Mouse (Mus musculus): ENCODE data around the gene Olfr807. TPM values are rescaled to one million over a fixed set of nuclear protein-coding genes. Genes with fewer than 3 reads are reported as not detected.

The Olfr807 gene
- polyA plus RNA-seq, 1 experiment from 2014 or later = not detected

Small RNA genes within 50 kb of the gene (microRNA-seq; reads per million reads assigned to microRNA genes)
- gene Gm24485 = not detected

Other genes with a start within 250 kb of the Olfr807 start
- not detected in 2 replicates for gene Olfr791, start 236.0 kb downstream of the Olfr807 start, polyA plus RNA-seq (2014; fragmentation: Nextera tagmentation; extraction: Ambion mirVana)
- gene Olfr792, start 218.6 kb downstream of the Olfr807 start, polyA plus RNA-seq (2014; fragmentation: Nextera tagmentation; extraction: Ambion mirVana) = not detected in 2 replicates
- gene Olfr794, start 190.1 kb downstream of the Olfr807 start, polyA plus RNA-seq (2014; fragmentation: Nextera tagmentation; extraction: Ambion mirVana) = not detected in 2 replicates
- not detected in 2 replicates for gene Olfr796, start 145.2 kb downstream of the Olfr807 start, polyA plus RNA-seq (2014; fragmentation: Nextera tagmentation; extraction: Ambion mirVana)
- not detected in 2 replicates for gene Olfr798, start 129.9 kb downstream of the Olfr807 start, polyA plus RNA-seq (2014; fragmentation: Nextera tagmentation; extraction: Ambion mirVana)
- not detected in 2 replicates for gene Olfr799, start 120.3 kb downstream of the Olfr807 start, polyA plus RNA-seq (2014; fragmentation: Nextera tagmentation; extraction: Ambion mirVana)
- not detected in 2 replicates for gene Olfr800, start 100.1 kb downstream of the Olfr807 start, polyA plus RNA-seq (2014; fragmentation: Nextera tagmentation; extraction: Ambion mirVana)
- gene Olfr801, start 83.9 kb downstream of the Olfr807 start, polyA plus RNA-seq (2014; fragmentation: Nextera tagmentation; extraction: Ambion mirVana) = not detected in 2 replicates
- gene Olfr802, start 69.6 kb downstream of the Olfr807 start, polyA plus RNA-seq (2014; fragmentation: Nextera tagmentation; extraction: Ambion mirVana) = not detected in 2 replicates
- not detected in 2 replicates for gene Olfr803, start 63.5 kb downstream of the Olfr807 start, polyA plus RNA-seq (2014; fragmentation: Nextera tagmentation; extraction: Ambion mirVana)
- not detected in 2 replicates for gene Olfr804, start 54.6 kb downstream of the Olfr807 start, polyA plus RNA-seq (2014; fragmentation: Nextera tagmentation; extraction: Ambion mirVana)
- gene Olfr805, start 28.4 kb downstream of the Olfr807 start, polyA plus RNA-seq (2014; fragmentation: Nextera tagmentation; extraction: Ambion mirVana) = not detected in 2 replicates
- gene Olfr806, start 15.9 kb downstream of the Olfr807 start, polyA plus RNA-seq (2014; fragmentation: Nextera tagmentation; extraction: Ambion mirVana) = not detected in 2 replicates
- gene Olfr808, start 7.7 kb upstream of the Olfr807 start, polyA plus RNA-seq (2014; fragmentation: Nextera tagmentation; extraction: Ambion mirVana) = not detected in 2 replicates
- not detected in 2 replicates for gene Olfr809, start 16.8 kb upstream of the Olfr807 start, polyA plus RNA-seq (2014; fragmentation: Nextera tagmentation; extraction: Ambion mirVana)
- gene Olfr810, start 37.1 kb upstream of the Olfr807 start, polyA plus RNA-seq (2014; fragmentation: Nextera tagmentation; extraction: Ambion mirVana) = not detected in 2 replicates
- not detected in 2 replicates for gene Olfr811, start 46.6 kb upstream of the Olfr807 start, polyA plus RNA-seq (2014; fragmentation: Nextera tagmentation; extraction: Ambion mirVana)
- not detected in 2 replicates for gene Olfr812, start 88.3 kb upstream of the Olfr807 start, polyA plus RNA-seq (2014; fragmentation: Nextera tagmentation; extraction: Ambion mirVana)
- not detected in 2 replicates for gene Olfr813, start 97.6 kb upstream of the Olfr807 start, polyA plus RNA-seq (2014; fragmentation: Nextera tagmentation; extraction: Ambion mirVana)
- gene Olfr814, start 122.1 kb upstream of the Olfr807 start, polyA plus RNA-seq (2014; fragmentation: Nextera tagmentation; extraction: Ambion mirVana) = not detected in 2 replicates
- gene Olfr815, start 148.1 kb upstream of the Olfr807 start, polyA plus RNA-seq (2014; fragmentation: Nextera tagmentation; extraction: Ambion mirVana) = not detected in 2 replicates
- gene Olfr816, start 157.8 kb upstream of the Olfr807 start, polyA plus RNA-seq (2014; fragmentation: Nextera tagmentation; extraction: Ambion mirVana) = not detected in 2 replicates
- not detected in 2 replicates for gene Olfr818, start 191.3 kb upstream of the Olfr807 start, polyA plus RNA-seq (2014; fragmentation: Nextera tagmentation; extraction: Ambion mirVana)
- gene Olfr819, start 209.5 kb upstream of the Olfr807 start, polyA plus RNA-seq (2014; fragmentation: Nextera tagmentation; extraction: Ambion mirVana) = not detected in 2 replicates
- not detected in 2 replicates for gene Olfr247, start 218.3 kb upstream of the Olfr807 start, polyA plus RNA-seq (2014; fragmentation: Nextera tagmentation; extraction: Ambion mirVana)
- not detected in 2 replicates for gene Gm10310, start 227.3 kb upstream of the Olfr807 start, polyA plus RNA-seq (2014; fragmentation: Nextera tagmentation; extraction: Ambion mirVana)

Measured in intestine, embryonic 14.5 days (tissue).